Mouse (Mus musculus): ENCODE data around the gene Cbwd1.
"Not testable (repeated sequence)": the region's sequence is repeated elsewhere in the genome, so short reads cannot be mapped to it uniquely, and the experiment has no call there.

Gene Cbwd1

GRCm38 (mm10) chr19:24901666-24902065 is 59.7 kb downstream of the Cbwd1 start:
- POLR2A ChIA-PET: interaction anchor here in 1 of 4 experiments (2.9 kb wide), 1 partner anchor 12 kb away, joined by 10 read pairs; no protein-coding TSS in a partner anchor
- CTCF ChIA-PET: interaction anchor here in 1 of 4 experiments (0.6 kb wide), 1 partner anchor 16 kb away, joined by 3 read pairs; no protein-coding TSS in a partner anchor

GRCm38 (mm10) chr19:24900581-24901220 is 60.7 kb downstream of the Cbwd1 start, which contains the start of gene Foxd4:
Foxd4 (minus strand) TSS chr19:24901197.
- CTCF ChIA-PET: interaction anchor here in 1 of 4 experiments (1.8 kb wide), 1 partner anchor 15 kb away, joined by 5 read pairs; no protein-coding TSS in a partner anchor
- POLR2A ChIA-PET: interaction anchor here in 3 of 4 experiments (0.6 to 2.9 kb wide), 4 partner anchors 10 to 1025 kb away, joined by 3 to 10 read pairs (median 4); partner anchors contain the start of gene Cbwd1 (in 1 of the 3)

- POLR2A ChIA-PET: interaction anchor here in 3 of 4 experiments (0.6 to 2.9 kb wide), 5 partner anchors 10 to 1024 kb away, joined by 3 to 10 read pairs (median 4); partner anchors contain the start of gene Cbwd1 (in 1 of the 3)
- CTCF ChIA-PET: interaction anchor here in 2 of 4 experiments (0.5 to 1.8 kb wide), 2 partner anchors 14 to 208 kb away, joined by 5 to 6 read pairs; no protein-coding TSS in a partner anchor
These were observed 61.5 kb downstream of the Cbwd1 start for GRCm38 (mm10) chr19:24899578-24900544.

GRCm38 (mm10) chr19:24898737-24899577 is 62.5 kb downstream of the Cbwd1 start:
- ChIA-PET CTCF (interaction anchor here in 2 of 4 experiments (0.5 to 1.8 kb wide), 2 partner anchors 13 to 208 kb away, joined by 5 to 6 read pairs; no protein-coding TSS in a partner anchor), POLR2A (interaction anchor here in 2 of 4 experiments (0.9 to 2.9 kb wide), 3 partner anchors 9 to 618 kb away, joined by 3 to 10 read pairs (median 5); partner anchors contain the start of gene Cbwd1 (in 1 of the 2))

- CTCF ChIA-PET: interaction anchor here in 2 of 4 experiments (0.6 kb wide), 2 partner anchors 9 to 767 kb away, joined by 3 read pairs; no protein-coding TSS in a partner anchor
These were observed 63.3 kb downstream of the Cbwd1 start for GRCm38 (mm10) chr19:24897896-24898736.

GRCm38 (mm10) chr19:24897006-24897895 is 64.2 kb downstream of the Cbwd1 start:
- CTCF ChIA-PET: interaction anchor here in 2 of 4 experiments (0.7 to 1.0 kb wide), 3 partner anchors 12 to 634 kb away, joined by 3 to 4 read pairs (median 3); no protein-coding TSS in a partner anchor
- POLR2A ChIA-PET: interaction anchor here in 3 of 4 experiments (0.6 to 0.9 kb wide), 5 partner anchors 30 to 258 kb away, joined by 3 to 5 read pairs (median 3); partner anchors contain the start of gene Cbwd1 (in 1 of the 3)

More at GRCm38 (mm10) chr19:24897896-24898736, 63.3 kb downstream of the Cbwd1 start:
- POLR2A ChIA-PET: interaction anchor here in 3 of 4 experiments (0.6 to 0.9 kb wide), 4 partner anchors 29 to 724 kb away, joined by 3 read pairs; partner anchors contain the start of gene Cbwd1 (in 1 of the 3)

GRCm38 (mm10) chr19:24896536-24896935 is 64.9 kb downstream of the Cbwd1 start:
- CTCF ChIA-PET: interaction anchor here in 2 of 4 experiments (0.7 to 1.0 kb wide), 3 partner anchors 11 to 635 kb away, joined by 3 to 4 read pairs (median 3); no protein-coding TSS in a partner anchor

GRCm38 (mm10) chr19:24886888-24887287 is 74.5 kb downstream of the Cbwd1 start:
- ChIA-PET POLR2A (interaction anchor here in 2 of 4 experiments (0.5 to 1.0 kb wide), 2 partner anchors 237 to 574 kb away, joined by 3 read pairs; no protein-coding TSS in a partner anchor), CTCF (interaction anchor here in 3 of 4 experiments (0.5 to 2.0 kb wide), 4 partner anchors 187 to 685 kb away, joined by 3 to 10 read pairs (median 4); no protein-coding TSS in a partner anchor)

More at GRCm38 (mm10) chr19:24896536-24896935, 64.9 kb downstream of the Cbwd1 start:
- POLR2A ChIA-PET: interaction anchor here in 2 of 4 experiments (0.6 to 0.7 kb wide), 2 partner anchors 61 to 246 kb away, joined by 3 to 5 read pairs; no protein-coding TSS in a partner anchor

GRCm38 (mm10) chr19:24885504-24885903 is 75.9 kb downstream of the Cbwd1 start:
- POLR2A ChIA-PET: no interaction called here
- CTCF ChIA-PET: interaction anchor here (0.5 to 2.0 kb wide), 29 partner anchors 11 to 1830 kb away, joined by 3 to 12 read pairs (median 3); partner anchors contain the start of gene Fxn (in 1 of the 4)

GRCm38 (mm10) chr19:24881237-24881636 is 80.2 kb downstream of the Cbwd1 start:
- ChIA-PET POLR2A (interaction anchor here in 2 of 4 experiments (0.6 to 0.7 kb wide), 3 partner anchors 13 to 649 kb away, joined by 3 to 8 read pairs (median 4); no protein-coding TSS in a partner anchor), CTCF (interaction anchor here (0.6 to 0.7 kb wide), 4 partner anchors 42 to 785 kb away, joined by 3 to 4 read pairs (median 4); no protein-coding TSS in a partner anchor)

GRCm38 (mm10) chr19:24875129-24875870 is 86.1 kb downstream of the Cbwd1 start, which contains the start of gene Gm10053:
Gm10053 (plus strand) TSS chr19:24875686.
- CTCF ChIA-PET, POLR2A ChIA-PET: not testable (repeated sequence)

GRCm38 (mm10) chr19:24873873-24874272 is 87.5 kb downstream of the Cbwd1 start:
- ChIA-PET CTCF (interaction anchor here in 3 of 4 experiments (0.5 to 1.0 kb wide), 4 partner anchors 14 to 386 kb away, joined by 3 to 6 read pairs (median 3); no protein-coding TSS in a partner anchor), POLR2A (interaction anchor here in 2 of 4 experiments (0.6 to 0.7 kb wide), 2 partner anchors 371 to 917 kb away, joined by 3 read pairs; no protein-coding TSS in a partner anchor)

GRCm38 (mm10) chr19:24871037-24871635 is 90.3 kb downstream of the Cbwd1 start:
- ChIA-PET POLR2A (no interaction called here), CTCF (interaction anchor here in 3 of 4 experiments (0.5 to 1.5 kb wide), 11 partner anchors 14 to 570 kb away, joined by 3 to 8 read pairs (median 3); no protein-coding TSS in a partner anchor)

Measured in embryonic stem cell, embryonic (primary cell).